Mouse (Mus musculus) liver, adult 2 months (tissue): Measurements from ENCODE around the gene Adamtsl4.

Experiments
- CTCF ChIP-seq: fragments of 200-500 bp; IDR thresholded peaks from 2 replicates; pipeline ENCODE4 v1.5.1; 2011; ENCODE audit warnings: low read depth, low read length, control low read depth
- POLR2A ChIP-seq: fragments of 200-500 bp; IDR thresholded peaks from 2 replicates; pipeline ENCODE4 v1.6.1; 2011; ENCODE audit warnings: low read length, control low read depth; ENCODE audit not compliant: insufficient read depth; ENCODE audit errors: extremely low read depth

DNA sequence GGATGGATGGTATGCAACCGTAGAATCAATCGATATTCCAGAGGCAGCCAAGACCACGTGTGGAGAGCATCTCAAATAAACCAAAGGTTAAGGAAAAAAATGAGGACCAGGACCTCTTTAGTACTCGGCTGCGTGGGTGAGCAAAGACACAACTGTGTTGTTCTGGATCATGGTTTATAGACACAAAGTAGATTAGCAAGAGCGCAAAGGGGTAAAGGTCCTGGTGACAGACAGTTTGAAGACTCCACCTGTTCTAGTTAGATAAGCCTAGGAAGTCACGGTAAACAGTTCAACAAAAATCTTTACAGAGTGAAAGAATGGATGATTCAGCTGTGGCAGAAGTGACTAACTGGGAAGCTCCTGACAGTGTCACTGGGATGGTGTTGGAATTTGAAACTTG is 44.6 kb downstream of the Adamtsl4 start:
- TF ChIP-seq POLR2A (no peak), CTCF (no peak)
